Mouse (Mus musculus): ENCODE results near the gene Csdc2.

The Csdc2 gene

GRCm38 (mm10) chr15:81993992-81994391, 57.4 kb downstream of the Csdc2 start:
- no peak for DNase-seq (ENCODE audit: low spot score)

All from lung, postnatal 25 days (tissue).